Mouse (Mus musculus): ENCODE measurements at regions not wholly inside any gene's neighbourhood (a gene's known extent, or its start where the extent isn't known, plus 50 kb on each side); places are given as distances from the start of the nearest gene placed in this dataset.

- Histone ChIP-seq H3K9ac (ENCODE audit: low read depth, low read length) (no peak overlapping the region), H3K4me3 (ENCODE audit: low read length) (no peak overlapping the region), H3K36me3 (ENCODE audit: control insufficient read depth, insufficient read depth, low read length) (no peaks in the 10 kb centered on the region), H3K4me2 (replicated peaks; ENCODE audit: low read depth, low read length) (no peak overlapping the region), H3K4me1 (ENCODE audit: control insufficient read depth, insufficient read depth, low read length) (peaks cover 6% of the 10 kb centered on the region; the same call in 1 of the 2 replicates), H3K27me3 (ENCODE audit: control insufficient read depth, insufficient read depth, low read length) (no peaks in the 10 kb centered on the region; the same call in 1 of the 2 replicates), H3K27ac (ENCODE audit: low read depth, low read length) (no peak overlapping the region), H3K9me3 (ENCODE audit: control insufficient read depth, low read length) (no peaks in the 10 kb centered on the region)
- peak; percentile 56; the same call in 1 of the 2 replicates for ATAC-seq (ENCODE audit: low FRiP score, low TSS enrichment)
- 66% methylated on average over 9 of the region's 9 CpGs for WGBS
Observed at GRCm38 (mm10) chr13:60050799-60051580, 126.2 kb downstream of the Gas1 start.

GRCm38 (mm10) chr13:60049703-60050102 lies 127.5 kb downstream of the Gas1 start:
- Histone ChIP-seq H3K4me2 (replicated peaks; ENCODE audit: low read depth, low read length) (no peak overlapping the region), H3K4me3 (ENCODE audit: low read length) (no peak overlapping the region), H3K36me3 (ENCODE audit: control insufficient read depth, insufficient read depth, low read length) (no peaks in the 10 kb centered on the region), H3K27me3 (ENCODE audit: control insufficient read depth, insufficient read depth, low read length) (no peaks in the 10 kb centered on the region; the same call in 1 of the 2 replicates), H3K9ac (ENCODE audit: low read depth, low read length) (no peak overlapping the region), H3K27ac (ENCODE audit: low read depth, low read length) (no peak overlapping the region), H3K4me1 (ENCODE audit: control insufficient read depth, insufficient read depth, low read length) (peaks cover 11% of the 10 kb centered on the region; the same call in 1 of the 2 replicates), H3K9me3 (ENCODE audit: control insufficient read depth, low read length) (no peaks in the 10 kb centered on the region)
- WGBS, result 69% methylated on average over 3 of the region's 3 CpGs
- no peak for ATAC-seq (ENCODE audit: low FRiP score, low TSS enrichment)

DNA sequence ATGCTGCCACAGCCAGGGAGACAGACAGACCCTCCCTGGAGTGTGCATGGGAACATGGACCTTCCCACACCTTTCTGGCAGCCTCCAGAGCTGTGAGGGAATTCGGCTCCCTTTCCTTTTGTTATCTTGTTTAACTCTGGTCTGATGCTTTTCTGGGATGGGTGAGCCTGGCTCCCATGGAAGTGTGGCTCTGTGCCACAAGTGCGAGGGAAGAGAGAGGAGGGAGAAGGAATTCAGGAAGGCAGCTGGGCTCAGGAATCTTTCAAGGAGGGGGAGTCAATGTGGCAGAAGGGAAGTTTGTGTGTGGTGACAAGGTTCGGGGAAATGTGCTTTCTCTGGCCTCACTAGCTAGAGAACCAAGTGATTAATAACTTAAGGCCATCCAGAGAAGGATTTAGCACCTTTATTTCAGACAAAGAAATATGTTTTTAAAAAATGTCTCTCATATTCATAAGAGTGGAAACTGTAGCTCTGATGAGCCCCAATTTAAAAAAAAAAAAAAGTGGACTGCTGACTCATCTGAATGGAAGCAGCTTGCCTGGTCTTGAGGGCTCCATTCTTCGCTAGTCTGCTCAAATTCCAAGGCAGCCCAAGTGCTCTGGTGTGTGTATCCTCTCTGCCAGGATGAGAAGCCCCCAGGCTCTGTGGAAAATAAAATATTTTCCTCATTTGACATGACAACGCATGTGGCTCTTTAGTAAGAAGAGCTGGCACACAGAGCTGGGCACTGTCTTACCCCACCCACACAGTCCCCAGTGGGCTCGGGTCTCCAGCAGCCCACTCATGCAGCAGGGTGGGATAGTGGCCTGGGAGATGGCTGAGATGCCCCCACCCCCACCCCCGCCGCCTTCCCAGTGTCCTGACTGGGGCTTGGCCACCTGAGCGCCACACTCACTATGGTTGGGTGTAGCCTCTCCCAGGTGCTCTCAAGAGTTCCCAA lies 129.1 kb downstream of the Gas1 start:
- H3K4me2 ChIP-seq (replicated peaks; ENCODE audit: low read depth, low read length), result no peak overlapping the region
- H3K27me3 ChIP-seq (ENCODE audit: control insufficient read depth, insufficient read depth, low read length), result no peaks in the 10 kb centered on the region; the same call in 1 of the 2 replicates
- no peaks in the 10 kb centered on the region for H3K36me3 ChIP-seq (ENCODE audit: control insufficient read depth, insufficient read depth, low read length)
- H3K9me3 ChIP-seq (ENCODE audit: control insufficient read depth, low read length), result no peaks in the 10 kb centered on the region
- WGBS, result 66% methylated on average over 9 of the region's 9 CpGs
- peaks cover 11% of the 10 kb centered on the region; the same call in 1 of the 2 replicates for H3K4me1 ChIP-seq (ENCODE audit: control insufficient read depth, insufficient read depth, low read length)
- no peak for ATAC-seq (ENCODE audit: low FRiP score, low TSS enrichment)
- H3K27ac ChIP-seq (ENCODE audit: low read depth, low read length), result no peak overlapping the region
- 0 out of 2 replicates have a peak overlapping the region, but pooled peaks have one; percentile 12 for H3K9ac ChIP-seq (ENCODE audit: low read depth, low read length)
- no peak overlapping the region for H3K4me3 ChIP-seq (ENCODE audit: low read length)

GRCm38 (mm10) chr13:60045752-60046151 lies 131.4 kb downstream of the Gas1 start:
- H3K4me3 ChIP-seq (ENCODE audit: low read length), result no peak overlapping the region
- H3K4me2 ChIP-seq (replicated peaks; ENCODE audit: low read depth, low read length), result no peak overlapping the region
- H3K36me3 ChIP-seq (ENCODE audit: control insufficient read depth, insufficient read depth, low read length), result no peaks in the 10 kb centered on the region
- H3K27me3 ChIP-seq (ENCODE audit: control insufficient read depth, insufficient read depth, low read length), result no peaks in the 10 kb centered on the region; the same call in 1 of the 2 replicates
- no peak overlapping the region for H3K9ac ChIP-seq (ENCODE audit: low read depth, low read length)
- H3K9me3 ChIP-seq (ENCODE audit: control insufficient read depth, low read length), result no peaks in the 10 kb centered on the region
- ATAC-seq (ENCODE audit: low FRiP score, low TSS enrichment), result no peak
- H3K27ac ChIP-seq (ENCODE audit: low read depth, low read length), result no peak overlapping the region
- H3K4me1 ChIP-seq (ENCODE audit: control insufficient read depth, insufficient read depth, low read length), result peaks cover 11% of the 10 kb centered on the region; the same call in 1 of the 2 replicates
- WGBS, result 60% methylated on average over 4 of the region's 4 CpGs

DNA sequence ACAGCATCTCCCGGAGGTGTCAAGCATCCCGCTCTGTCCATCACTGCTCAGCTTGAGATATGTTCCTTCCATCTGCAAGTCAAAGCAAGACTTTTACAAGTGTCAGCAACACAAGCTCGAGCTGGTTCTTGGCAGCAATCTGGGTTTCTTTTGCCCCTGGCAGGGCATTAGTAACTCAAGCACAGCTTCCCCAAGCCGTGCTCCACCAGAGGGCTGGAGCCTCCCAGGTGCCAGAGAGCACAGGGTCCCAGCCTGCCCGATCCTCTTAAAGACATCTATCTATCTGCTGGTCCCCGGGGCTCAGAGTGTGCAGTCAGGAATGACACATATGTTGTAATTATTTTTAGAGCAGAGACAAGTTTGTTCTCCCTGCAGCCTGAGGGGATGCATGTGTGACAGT lies 132.3 kb downstream of the Gas1 start:
- H3K9me3 ChIP-seq (ENCODE audit: control insufficient read depth, low read length), result no peaks in the 10 kb centered on the region
- no peaks in the 10 kb centered on the region; the same call in 1 of the 2 replicates for H3K27me3 ChIP-seq (ENCODE audit: control insufficient read depth, insufficient read depth, low read length)
- no peak overlapping the region for H3K9ac ChIP-seq (ENCODE audit: low read depth, low read length)
- no peak overlapping the region for H3K4me3 ChIP-seq (ENCODE audit: low read length)
- H3K27ac ChIP-seq (ENCODE audit: low read depth, low read length), result no peak overlapping the region
- H3K4me2 ChIP-seq (replicated peaks; ENCODE audit: low read depth, low read length), result no peak overlapping the region
- WGBS, result 51% methylated on average over 6 of the region's 6 CpGs
- H3K36me3 ChIP-seq (ENCODE audit: control insufficient read depth, insufficient read depth, low read length), result no peaks in the 10 kb centered on the region
- peak; percentile 16; the same call in 1 of the 2 replicates for ATAC-seq (ENCODE audit: low FRiP score, low TSS enrichment)
- peaks cover 11% of the 10 kb centered on the region; the same call in 1 of the 2 replicates for H3K4me1 ChIP-seq (ENCODE audit: control insufficient read depth, insufficient read depth, low read length)

DNA sequence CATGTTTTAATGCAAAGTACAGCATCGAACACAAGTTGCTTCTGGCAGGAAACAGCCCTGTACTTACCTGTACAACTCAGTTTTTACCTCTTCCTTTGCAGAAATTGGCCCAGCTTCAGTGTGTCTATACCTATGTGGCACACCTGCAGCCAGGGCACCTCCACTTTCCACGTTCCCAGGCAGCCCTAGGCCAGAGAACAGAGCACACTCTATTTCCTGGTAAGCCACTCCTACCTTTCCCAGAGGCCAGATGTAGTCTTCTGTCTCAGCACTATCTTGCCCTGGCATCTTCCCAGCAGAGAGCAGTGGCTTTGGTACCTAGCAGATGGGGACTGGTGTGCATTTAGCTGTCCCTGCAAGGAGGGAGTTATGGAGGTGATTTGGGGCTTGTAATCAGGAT lies 134.7 kb downstream of the Gas1 start:
- no peaks in the 10 kb centered on the region for H3K9me3 ChIP-seq (ENCODE audit: control insufficient read depth, low read length)
- no peak overlapping the region for H3K4me3 ChIP-seq (ENCODE audit: low read length)
- no peaks in the 10 kb centered on the region for H3K36me3 ChIP-seq (ENCODE audit: control insufficient read depth, insufficient read depth, low read length)
- no peak for ATAC-seq (ENCODE audit: low FRiP score, low TSS enrichment)
- peaks cover 4% of the 10 kb centered on the region; the same call in 1 of the 2 replicates for H3K4me1 ChIP-seq (ENCODE audit: control insufficient read depth, insufficient read depth, low read length)
- WGBS, result 71% methylated on average over 2 of the region's 2 CpGs
- H3K27ac ChIP-seq (ENCODE audit: low read depth, low read length), result no peak overlapping the region
- no peak overlapping the region for H3K4me2 ChIP-seq (replicated peaks; ENCODE audit: low read depth, low read length)
- no peak overlapping the region for H3K9ac ChIP-seq (ENCODE audit: low read depth, low read length)
- no peaks in the 10 kb centered on the region; the same call in 1 of the 2 replicates for H3K27me3 ChIP-seq (ENCODE audit: control insufficient read depth, insufficient read depth, low read length)

- H3K27ac ChIP-seq (ENCODE audit: low read depth, low read length), result no peak overlapping the region
- no peak overlapping the region for H3K4me2 ChIP-seq (replicated peaks; ENCODE audit: low read depth, low read length)
- H3K4me3 ChIP-seq (ENCODE audit: low read length), result no peak overlapping the region
- no peaks in the 10 kb centered on the region for H3K9me3 ChIP-seq (ENCODE audit: control insufficient read depth, low read length)
- H3K27me3 ChIP-seq (ENCODE audit: control insufficient read depth, insufficient read depth, low read length), result no peaks in the 10 kb centered on the region
- no peak for ATAC-seq (ENCODE audit: low FRiP score, low TSS enrichment)
- no peaks in the 10 kb centered on the region for H3K4me1 ChIP-seq (ENCODE audit: control insufficient read depth, insufficient read depth, low read length)
- WGBS, result 80% methylated on average over 7 of the region's 7 CpGs
- H3K36me3 ChIP-seq (ENCODE audit: control insufficient read depth, insufficient read depth, low read length), result no peaks in the 10 kb centered on the region
- no peak overlapping the region for H3K9ac ChIP-seq (ENCODE audit: low read depth, low read length)
Observed at GRCm38 (mm10) chr13:60035536-60036130, 141.5 kb downstream of the Gas1 start.

GRCm38 (mm10) chr13:60033116-60033515 lies 144.0 kb downstream of the Gas1 start:
- Histone ChIP-seq H3K4me3 (ENCODE audit: low read length) (no peak overlapping the region), H3K9ac (ENCODE audit: low read depth, low read length) (no peak overlapping the region), H3K4me2 (replicated peaks; ENCODE audit: low read depth, low read length) (no peak overlapping the region), H3K36me3 (ENCODE audit: control insufficient read depth, insufficient read depth, low read length) (no peaks in the 10 kb centered on the region), H3K27ac (ENCODE audit: low read depth, low read length) (no peak overlapping the region), H3K9me3 (ENCODE audit: control insufficient read depth, low read length) (no peaks in the 10 kb centered on the region), H3K27me3 (ENCODE audit: control insufficient read depth, insufficient read depth, low read length) (no peaks in the 10 kb centered on the region), H3K4me1 (ENCODE audit: control insufficient read depth, insufficient read depth, low read length) (no peaks in the 10 kb centered on the region)
- 76% methylated on average over 2 of the region's 2 CpGs for WGBS
- ATAC-seq (ENCODE audit: low FRiP score, low TSS enrichment), result no peak

Data from kidney, embryonic 14.5 days (tissue).